Mouse (Mus musculus): Measurements from ENCODE around the gene Klhdc3.

The Klhdc3 gene

GRCm38 (mm10) chr17:46680760-46681373 is at the start of gene Klhdc3:
Klhdc3 (minus strand) TSS chr17:46680914.
- DNase-seq (ENCODE audit: low spot score in 2 of 2): peak; percentile 89 to 99

- no peak for DNase-seq (ENCODE audit: low spot score in 2 of 2)
Observed at GRCm38 (mm10) chr17:46728904-46729318, 48.2 kb upstream of the Klhdc3 start, which contains the start of gene Gnmt. Gnmt (minus strand) TSS chr17:46729168.

DNA sequence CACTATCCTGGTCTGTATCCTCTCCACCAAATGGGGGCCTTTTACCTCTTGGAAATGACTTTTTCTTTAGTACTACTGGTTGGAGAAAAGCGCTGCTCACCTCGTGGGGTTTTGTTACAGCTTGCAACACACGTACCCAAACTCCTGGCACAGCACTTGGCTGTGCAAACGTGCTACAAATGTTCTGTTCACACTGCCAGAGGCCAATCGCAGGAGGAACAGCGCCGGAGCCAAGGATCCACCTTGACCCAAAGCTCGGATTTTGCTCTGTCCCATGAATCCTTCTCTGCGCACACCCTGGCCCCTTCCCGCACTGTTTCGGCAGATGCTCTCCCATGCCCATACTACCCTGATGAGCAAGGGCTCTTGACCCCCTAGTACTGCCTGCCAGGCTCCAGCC is 47.8 kb upstream of the Klhdc3 start:
- no peak for DNase-seq (ENCODE audit: low spot score in 2 of 2)

DNA sequence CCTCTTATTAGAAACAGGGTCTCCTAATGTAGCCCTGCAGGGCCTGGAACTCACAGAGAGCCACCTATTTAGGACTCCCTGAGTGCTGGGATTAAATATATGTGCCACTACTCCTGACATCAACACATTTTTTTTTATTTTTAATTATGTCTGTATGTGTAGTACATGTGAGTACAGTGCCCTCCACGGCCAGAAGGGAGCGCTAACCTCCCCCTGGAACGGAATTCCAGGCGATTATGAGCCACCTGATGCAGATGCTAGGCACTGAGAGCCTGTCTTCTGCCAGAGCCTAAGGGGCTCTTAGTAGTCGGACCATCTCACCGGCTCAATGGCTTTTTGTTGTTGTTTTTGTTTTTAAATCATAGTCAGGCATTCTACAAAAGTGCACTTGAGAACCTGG is 47.3 kb upstream of the Klhdc3 start:
- peak in 1 of 2 experiments; percentile 47 for DNase-seq (ENCODE audit: low spot score in 2 of 2)

DNA sequence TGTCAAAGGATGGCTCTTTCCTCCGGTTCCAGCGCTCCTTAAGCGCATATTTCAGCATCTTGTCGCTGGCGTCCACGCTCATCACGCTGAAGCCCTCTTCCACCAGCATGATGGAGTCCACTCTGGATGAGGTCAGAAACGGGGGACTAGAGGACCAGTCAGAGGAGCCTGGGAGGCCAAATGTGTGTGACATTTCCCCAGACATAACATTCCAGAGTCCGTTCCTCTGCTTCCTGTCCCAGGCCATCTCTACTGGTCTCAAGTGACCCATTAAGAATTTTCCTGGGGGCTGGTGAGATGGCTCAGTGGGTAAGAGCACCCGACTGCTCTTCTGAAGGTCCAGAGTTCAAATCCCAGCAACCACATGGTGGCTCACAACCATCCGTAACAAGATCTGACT is 46.6 kb upstream of the Klhdc3 start:
- DNase-seq (ENCODE audit: low spot score in 2 of 2): no peak

DNA sequence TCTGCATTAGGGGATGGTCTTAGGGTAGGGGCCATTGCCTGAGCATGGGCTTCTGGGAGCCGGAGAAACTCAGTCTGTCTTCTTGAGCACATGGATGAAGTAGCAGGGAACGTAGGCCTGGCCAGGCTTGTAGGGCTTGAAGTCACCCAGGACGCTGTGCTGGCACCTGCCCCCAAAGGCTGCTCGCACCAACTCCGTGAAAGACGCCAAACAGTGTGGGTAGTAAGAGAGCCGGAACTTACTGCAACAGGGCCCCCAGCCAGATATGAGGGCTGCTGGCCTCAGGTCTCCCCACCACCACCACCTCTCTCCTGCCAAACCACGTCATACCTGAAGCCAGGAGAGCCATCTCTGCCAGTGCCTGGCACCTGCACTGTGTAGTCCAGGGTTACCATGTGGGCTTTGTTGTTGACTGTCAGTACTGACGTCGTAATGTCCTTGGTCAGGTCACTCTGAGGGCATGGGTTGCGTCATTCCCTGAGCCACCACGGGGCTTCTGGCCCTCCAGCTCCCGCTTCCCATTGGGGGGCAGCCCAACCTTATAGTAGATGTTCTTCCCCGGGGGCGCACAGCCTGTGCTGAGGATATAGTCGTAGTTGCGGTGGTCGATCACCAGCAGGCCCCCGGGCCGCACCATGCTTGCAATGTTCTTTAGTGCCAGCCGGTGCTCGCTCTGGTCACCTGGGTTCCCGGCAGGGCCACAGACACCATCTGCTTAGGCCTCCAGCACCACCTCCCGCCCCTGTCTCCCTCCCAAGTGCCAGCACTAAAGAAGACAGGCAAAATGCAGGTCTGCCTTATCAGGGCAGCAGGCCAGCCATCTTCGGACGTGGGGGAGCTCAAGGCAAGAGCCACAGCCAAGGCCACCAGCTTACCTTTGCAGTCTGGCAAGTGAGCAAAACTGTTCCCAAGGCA is 45.3 kb upstream of the Klhdc3 start:
- no peak for DNase-seq (ENCODE audit: low spot score in 2 of 2)

GRCm38 (mm10) chr17:46725273-46725672 is 44.6 kb upstream of the Klhdc3 start:
- DNase-seq (ENCODE audit: low spot score in 2 of 2): peak in 1 of 2 experiments; percentile 47

- DNase-seq (ENCODE audit: low spot score in 2 of 2): no peak
Observed at GRCm38 (mm10) chr17:46724477-46725084, 43.9 kb upstream of the Klhdc3 start.

- DNase-seq (ENCODE audit: low spot score in 2 of 2): no peak
Observed at GRCm38 (mm10) chr17:46721077-46721476, 40.4 kb upstream of the Klhdc3 start.

DNA sequence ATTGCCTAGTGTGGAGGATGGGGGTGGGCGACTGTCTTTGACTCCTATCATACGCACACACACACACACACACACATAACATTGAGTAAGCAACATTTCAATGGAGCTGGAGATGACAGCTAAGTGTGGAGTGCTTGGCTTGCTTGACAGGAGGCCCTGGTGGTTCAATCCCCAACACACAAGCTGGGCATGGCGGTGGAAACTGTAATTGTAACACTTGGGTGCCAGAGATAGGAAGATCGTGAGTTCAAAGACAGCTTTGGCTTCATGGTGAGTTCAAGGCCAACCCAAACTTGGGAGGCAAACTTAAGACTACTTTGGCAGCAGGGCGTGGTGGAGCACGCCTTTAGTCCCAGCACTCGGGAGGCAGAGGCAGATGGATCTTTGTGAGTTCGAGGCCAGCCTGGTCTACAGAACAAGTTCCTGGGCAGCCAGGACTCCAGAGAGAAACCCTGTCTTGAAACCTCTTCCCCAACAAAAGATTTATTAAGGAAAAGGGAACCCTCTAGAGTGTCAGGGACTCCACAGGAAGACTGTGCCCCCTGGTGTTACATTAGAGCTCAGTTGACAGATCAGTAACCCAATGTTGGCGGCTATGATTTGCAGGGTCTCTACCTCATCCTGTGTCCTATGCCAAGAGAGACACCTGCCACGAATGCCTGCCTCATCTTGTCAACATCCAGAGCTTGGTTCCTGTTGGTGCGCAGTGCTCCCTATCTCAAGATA is 34.2 kb upstream of the Klhdc3 start:
- DNase-seq (ENCODE audit: low spot score in 2 of 2): no peak

DNA sequence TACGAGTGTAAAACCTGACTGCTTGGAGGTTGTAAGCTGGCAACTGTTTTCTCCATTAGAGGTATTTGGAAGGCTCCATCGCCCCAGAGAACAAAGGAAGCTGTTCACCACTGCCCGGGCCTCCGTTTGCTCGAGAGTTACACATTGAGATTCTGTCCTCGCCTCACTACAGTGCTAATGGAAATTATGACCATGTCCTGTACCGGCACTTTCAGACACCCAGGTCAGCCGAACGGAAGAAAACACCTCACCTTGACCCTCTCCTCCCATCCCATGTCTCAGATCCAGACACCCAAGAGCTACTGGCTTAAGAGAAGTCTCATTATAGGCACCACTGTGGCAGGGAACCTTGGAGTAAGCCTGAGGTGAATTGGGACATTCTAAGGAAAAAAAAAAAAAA is 33.1 kb upstream of the Klhdc3 start:
- no peak for DNase-seq (ENCODE audit: low spot score in 2 of 2)

DNA sequence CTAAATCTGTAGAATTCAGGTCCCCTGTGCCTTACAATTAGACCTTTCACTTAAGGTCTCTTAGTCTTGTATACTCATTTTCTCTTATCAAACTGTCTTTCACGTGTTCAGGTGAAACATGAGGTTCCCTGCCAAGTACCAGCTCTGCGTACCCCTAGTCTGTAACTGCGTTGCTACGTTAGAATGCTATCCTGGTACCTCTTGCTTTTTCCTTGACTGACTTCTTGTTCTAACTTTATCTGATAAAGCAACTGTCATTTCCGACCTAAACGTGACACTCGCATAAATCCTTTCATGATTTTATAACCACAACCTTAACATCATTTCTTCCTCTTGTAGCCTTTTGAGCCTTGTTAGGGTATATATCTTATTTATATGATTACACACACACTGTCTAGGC is 31.7 kb upstream of the Klhdc3 start:
- no peak for DNase-seq (ENCODE audit: low spot score in 2 of 2)

GRCm38 (mm10) chr17:46711612-46712271 is 31.0 kb upstream of the Klhdc3 start:
- DNase-seq (ENCODE audit: low spot score in 2 of 2): peak; percentile 61 to 75

- peak; percentile 83 to 93 for DNase-seq (ENCODE audit: low spot score in 2 of 2)
Observed at GRCm38 (mm10) chr17:46710959-46711597, 30.4 kb upstream of the Klhdc3 start, which contains the start of gene Pex6. Pex6 (plus strand) TSS chr17:46711463.

GRCm38 (mm10) chr17:46706375-46707089 is 25.8 kb upstream of the Klhdc3 start:
- DNase-seq (ENCODE audit: low spot score in 2 of 2): no peak

GRCm38 (mm10) chr17:46704887-46705835 is 24.4 kb upstream of the Klhdc3 start, which contains the start of gene Ppp2r5d:
Ppp2r5d (minus strand) TSS chr17:46705111.
- peak; percentile 86 to 95 for DNase-seq (ENCODE audit: low spot score in 2 of 2)

- DNase-seq (ENCODE audit: low spot score in 2 of 2): peak in 1 of 2 experiments; percentile 42
Observed at GRCm38 (mm10) chr17:46703971-46704886, 23.5 kb upstream of the Klhdc3 start.

DNA sequence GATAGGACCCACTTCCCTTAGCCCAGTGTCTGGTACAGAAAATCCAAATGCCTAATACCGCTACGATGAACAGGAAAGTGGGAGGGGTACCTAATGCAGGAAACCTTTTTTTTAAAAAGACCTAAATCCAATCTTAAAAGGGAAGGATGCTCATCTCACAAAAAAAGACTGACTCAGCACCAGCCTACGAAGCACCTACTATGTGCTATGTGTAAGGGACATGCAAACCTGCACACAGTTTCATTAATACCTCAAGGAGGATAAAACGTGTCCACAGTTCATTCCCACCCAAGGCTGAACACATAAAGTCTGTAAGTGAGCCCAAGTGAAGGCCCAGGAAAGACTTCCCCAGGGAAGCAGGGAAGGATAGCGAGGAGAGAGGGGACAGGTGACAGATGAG is 21.8 kb upstream of the Klhdc3 start:
- no peak for DNase-seq (ENCODE audit: low spot score in 2 of 2)

Measured in spleen, postnatal 10 days (tissue).